Mouse (Mus musculus): Measurements from ENCODE around the gene Commd7. TPM values are rescaled to one million over a fixed set of nuclear protein-coding genes. Genes with fewer than 3 reads are reported as not detected.

Commd7 gene
- total RNA-seq, 1 experiment, result 12.7 TPM

GRCm38 (mm10) chr2:153610426-153611240, 21.9 kb downstream of the Commd7 start:
- Histone ChIP-seq H3K27ac (ENCODE audit: insufficient read depth, low read depth, low read length, poor library complexity, severe bottlenecking) (peak overlapping the region; percentile 79), H3K4me1 (ENCODE audit: control insufficient read depth in 2 of 2, insufficient read depth in 2 of 2, low read length in 2 of 2, poor library complexity in 1 of 2) (peaks cover 0 to 24% of the 10 kb centered on the region in 2 experiments; a peak in 2 of 4 replicates), H3K4me3 (ENCODE audit: insufficient read depth in 1 of 2, low read depth in 1 of 2, low read length in 2 of 2, poor library complexity in 1 of 2, severe bottlenecking in 1 of 2) (peak overlapping the region in 1 of 2 experiments; percentile 24; a peak in 1 of 4 replicates), H3K9ac (ENCODE audit: insufficient read depth, low read depth, low read length, poor library complexity, severe bottlenecking) (peak overlapping the region; percentile 59; the same call in 1 of the 2 replicates), H3K9me3 (ENCODE audit: control insufficient read depth, insufficient read depth, low read depth, low read length) (no peaks in the 10 kb centered on the region), H3K36me3 (ENCODE audit: control insufficient read depth, insufficient read depth, low read length, poor library complexity, severe bottlenecking) (no peaks in the 10 kb centered on the region)
- TF ChIP-seq MAFK (IDR thresholded peaks at IDR 0.05; ENCODE audit: insufficient read depth, low read depth, low read length), result no peak
- TF ChIP-seq CHD2 (IDR thresholded peaks at IDR 0.05; ENCODE audit: low read depth, low read length), result no peak
- TF ChIP-seq ZC3H11A (IDR thresholded peaks at IDR 0.05; ENCODE audit: borderline replicate concordance, low read depth, low read length), result no peak
- TF ChIP-seq HCFC1 (IDR thresholded peaks at IDR 0.05; ENCODE audit: borderline replicate concordance, insufficient read depth, low read length), result no peak
- no peak for TF ChIP-seq ZNF384 (IDR thresholded peaks at IDR 0.05; ENCODE audit: low read depth, low read length)
- DNase-seq (ENCODE audit: low read depth, low spot score), result no peak
- in situ Hi-C loops (cut with MboI; ENCODE audit: low sequenced_read_pairs in 2 of 2, unreplicated experiment in 2 of 2), result no loop called here

GRCm38 (mm10) chr2:153609548-153609947, 23.0 kb downstream of the Commd7 start:
- Histone ChIP-seq H3K4me3 (ENCODE audit: insufficient read depth in 1 of 2, low read depth in 1 of 2, low read length in 2 of 2, poor library complexity in 1 of 2, severe bottlenecking in 1 of 2) (no peak overlapping the region), H3K9ac (ENCODE audit: insufficient read depth, low read depth, low read length, poor library complexity, severe bottlenecking) (peak overlapping the region; percentile 38; the same call in 1 of the 2 replicates), H3K9me3 (ENCODE audit: control insufficient read depth, insufficient read depth, low read depth, low read length) (no peaks in the 10 kb centered on the region), H3K27ac (ENCODE audit: insufficient read depth, low read depth, low read length, poor library complexity, severe bottlenecking) (no peak overlapping the region), H3K4me1 (ENCODE audit: control insufficient read depth in 2 of 2, insufficient read depth in 2 of 2, low read length in 2 of 2, poor library complexity in 1 of 2) (peaks cover 0 to 21% of the 10 kb centered on the region in 2 experiments; a peak in 2 of 4 replicates), H3K36me3 (ENCODE audit: control insufficient read depth, insufficient read depth, low read length, poor library complexity, severe bottlenecking) (no peaks in the 10 kb centered on the region)
- TF ChIP-seq HCFC1 (IDR thresholded peaks at IDR 0.05; ENCODE audit: borderline replicate concordance, insufficient read depth, low read length) (no peak), ZC3H11A (IDR thresholded peaks at IDR 0.05; ENCODE audit: borderline replicate concordance, low read depth, low read length) (peak; percentile 39; the same call in 1 of the 2 replicates), ZNF384 (IDR thresholded peaks at IDR 0.05; ENCODE audit: low read depth, low read length) (no peak), MAFK (IDR thresholded peaks at IDR 0.05; ENCODE audit: insufficient read depth, low read depth, low read length) (no peak), CHD2 (IDR thresholded peaks at IDR 0.05; ENCODE audit: low read depth, low read length) (no peak)
- in situ Hi-C loops (cut with MboI; ENCODE audit: low sequenced_read_pairs in 2 of 2, unreplicated experiment in 2 of 2), result no loop called here
- peak; percentile 86 for DNase-seq (ENCODE audit: low read depth, low spot score)

- no peaks in the 10 kb centered on the region for H3K36me3 ChIP-seq (ENCODE audit: control insufficient read depth, insufficient read depth, low read length, poor library complexity, severe bottlenecking)
- H3K9me3 ChIP-seq (ENCODE audit: control insufficient read depth, insufficient read depth, low read depth, low read length), result no peaks in the 10 kb centered on the region
- TF ChIP-seq CHD2 (IDR thresholded peaks at IDR 0.05; ENCODE audit: low read depth, low read length) (no peak), ZNF384 (IDR thresholded peaks at IDR 0.05; ENCODE audit: low read depth, low read length) (no peak), HCFC1 (IDR thresholded peaks at IDR 0.05; ENCODE audit: borderline replicate concordance, insufficient read depth, low read length) (no peak), MAFK (IDR thresholded peaks at IDR 0.05; ENCODE audit: insufficient read depth, low read depth, low read length) (no peak), ZC3H11A (IDR thresholded peaks at IDR 0.05; ENCODE audit: borderline replicate concordance, low read depth, low read length) (no peak)
- H3K27ac ChIP-seq (ENCODE audit: insufficient read depth, low read depth, low read length, poor library complexity, severe bottlenecking), result no peak overlapping the region
- no peak for DNase-seq (ENCODE audit: low read depth, low spot score)
- in situ Hi-C loops (cut with MboI; ENCODE audit: low sequenced_read_pairs in 2 of 2, unreplicated experiment in 2 of 2), result no loop called here
- H3K4me3 ChIP-seq (ENCODE audit: insufficient read depth in 1 of 2, low read depth in 1 of 2, low read length in 2 of 2, poor library complexity in 1 of 2, severe bottlenecking in 1 of 2), result no peak overlapping the region
- peaks cover 0 to 21% of the 10 kb centered on the region in 2 experiments; a peak in 2 of 4 replicates for H3K4me1 ChIP-seq (ENCODE audit: control insufficient read depth in 2 of 2, insufficient read depth in 2 of 2, low read length in 2 of 2, poor library complexity in 1 of 2)
- no peak overlapping the region for H3K9ac ChIP-seq (ENCODE audit: insufficient read depth, low read depth, low read length, poor library complexity, severe bottlenecking)
Observed at GRCm38 (mm10) chr2:153609058-153609457, 23.5 kb downstream of the Commd7 start.

- Histone ChIP-seq H3K4me3 (ENCODE audit: insufficient read depth in 1 of 2, low read depth in 1 of 2, low read length in 2 of 2, poor library complexity in 1 of 2, severe bottlenecking in 1 of 2) (peak overlapping the region in 1 of 2 experiments; percentile 12; a peak in 1 of 4 replicates), H3K4me1 (ENCODE audit: control insufficient read depth in 2 of 2, insufficient read depth in 2 of 2, low read length in 2 of 2, poor library complexity in 1 of 2) (peaks cover 0 to 18% of the 10 kb centered on the region in 2 experiments; a peak in 2 of 4 replicates), H3K9ac (ENCODE audit: insufficient read depth, low read depth, low read length, poor library complexity, severe bottlenecking) (peak overlapping the region; percentile 0; the same call in 1 of the 2 replicates), H3K36me3 (ENCODE audit: control insufficient read depth, insufficient read depth, low read length, poor library complexity, severe bottlenecking) (no peaks in the 10 kb centered on the region), H3K9me3 (ENCODE audit: control insufficient read depth, insufficient read depth, low read depth, low read length) (no peaks in the 10 kb centered on the region), H3K27ac (ENCODE audit: insufficient read depth, low read depth, low read length, poor library complexity, severe bottlenecking) (no peak overlapping the region)
- no peak for DNase-seq (ENCODE audit: low read depth, low spot score)
- TF ChIP-seq HCFC1 (IDR thresholded peaks at IDR 0.05; ENCODE audit: borderline replicate concordance, insufficient read depth, low read length), result no peak
- no peak for TF ChIP-seq MAFK (IDR thresholded peaks at IDR 0.05; ENCODE audit: insufficient read depth, low read depth, low read length)
- TF ChIP-seq CHD2 (IDR thresholded peaks at IDR 0.05; ENCODE audit: low read depth, low read length), result no peak
- TF ChIP-seq ZNF384 (IDR thresholded peaks at IDR 0.05; ENCODE audit: low read depth, low read length), result no peak
- no peak for TF ChIP-seq ZC3H11A (IDR thresholded peaks at IDR 0.05; ENCODE audit: borderline replicate concordance, low read depth, low read length)
- in situ Hi-C loops (cut with MboI; ENCODE audit: low sequenced_read_pairs in 2 of 2, unreplicated experiment in 2 of 2), result no loop called here
Observed at GRCm38 (mm10) chr2:153607870-153608515, 24.6 kb downstream of the Commd7 start.
